Mouse (Mus musculus) lung, embryonic 14.5 days (tissue): ENCODE measurements around the gene Gm44790. TPM values are rescaled to one million over a fixed set of nuclear protein-coding genes. Genes with fewer than 3 reads are reported as not detected.

Source experiments
- ATAC-seq: fragments of 200-750 bp; cut with Nextera tagmentation; 2 replicates; pipeline ENCODE4 v1.8.0; 2017; ENCODE audit warnings: mild to moderate bottlenecking, moderate TSS enrichment, moderate library complexity; ENCODE audit not compliant: insufficient read depth
- DNase-seq: peaks from one replicate; pipeline ENCODE4 v3.0.0-alpha.2; 2015
- H3K27ac ChIP-seq: fragments of 300-500 bp; sonication (generic); 2 replicates; pipeline ENCODE4 v1.5.1; 2014; ENCODE audit warnings: low read depth, mild to moderate bottlenecking, moderate library complexity
- H3K27me3 ChIP-seq: fragments of 300-500 bp; sonication (generic); 2 replicates; pipeline ENCODE4 v1.6.1; 2014; ENCODE audit warnings: low read length, control low read depth; ENCODE audit not compliant: insufficient read depth
- H3K36me3 ChIP-seq: fragments of 300-500 bp; sonication (generic); 2 replicates; pipeline ENCODE4 v1.6.1; 2014; ENCODE audit warnings: control low read depth; ENCODE audit not compliant: insufficient read depth
- H3K4me1 ChIP-seq: fragments of 300-500 bp; sonication (generic); 2 replicates; pipeline ENCODE4 v1.6.1; 2014; ENCODE audit warnings: antibody characterized with exemption, control low read depth; ENCODE audit not compliant: insufficient read depth
- H3K4me2 ChIP-seq: fragments of 300-500 bp; sonication (generic); 2 replicates; pipeline ENCODE4 v1.6.1; 2014; ENCODE audit warnings: mild to moderate bottlenecking
- H3K4me3 ChIP-seq: fragments of 300-500 bp; sonication (generic); 2 replicates; pipeline ENCODE4 v1.5.1; 2014; ENCODE audit warnings: low read depth, low read length
- H3K9ac ChIP-seq: fragments of 300-500 bp; sonication (generic); 2 replicates; pipeline ENCODE4 v1.6.1; 2014
- H3K9me3 ChIP-seq: fragments of 300-500 bp; sonication (generic); 2 replicates; pipeline ENCODE4 v1.6.1; 2016; ENCODE audit warnings: low read depth, low read length, control low read depth
- CTCF ChIP-seq: IDR thresholded peaks from 2 replicates; pipeline ENCODE4 v1.5.1; 2016; ENCODE audit warnings: antibody characterized with exemption, low read depth
- WGBS: fragments of 180-500 bp; shearing (Covaris S2); extraction: QIAGEN DNeasy Blood & Tissue Kit; methylation state at CpG from one replicate; pipeline ENCODE4 v1.1.7; 2014; 5-methylcytosine and 5-hydroxymethylcytosine counted together
- polyA plus RNA-seq: library from polyadenylated mRNA; unstranded; fragments of >200 nt; fragmentation: Nextera tagmentation; extraction: Ambion mirVana; gene quantifications from 2 replicates; pipeline ENCODE4 v1.2.1, GENCODE M21; 2014

Gene Gm44790
- polyA plus RNA-seq, 1 experiment from 2014 or later, result 0.72 TPM

GRCm38 (mm10) chr6:86494767-86495166, 68.3 kb downstream of the Gm44790 start:
- 0 out of 2 replicates have a peak, but pooled peaks cover 4% of the 10 kb centered on the region for H3K4me1 ChIP-seq
- H3K27ac ChIP-seq, result no peak overlapping the region
- no peak overlapping the region for H3K4me3 ChIP-seq
- DNase-seq, result no peak
- H3K36me3 ChIP-seq, result no peaks in the 10 kb centered on the region
- H3K4me2 ChIP-seq, result no peak overlapping the region
- peak; percentile 42 for TF ChIP-seq CTCF
- no peaks in the 10 kb centered on the region for H3K9me3 ChIP-seq
- no peaks in the 10 kb centered on the region for H3K27me3 ChIP-seq
- WGBS, result 88% methylated on average over 7 of the region's 7 CpGs
- H3K9ac ChIP-seq, result no peak overlapping the region
- ATAC-seq, result no peak

Other genes starting within 250 kb of the Gm44790 start
- gene Tgfa, start 231.4 kb upstream of the Gm44790 start, polyA plus RNA-seq, result 4.4 and 4.9 TPM in 2 replicates
- gene Fam136a, start 61.0 kb upstream of the Gm44790 start, polyA plus RNA-seq, result 129 and 130 TPM in 2 replicates
- gene Snrpg, start 55.4 kb upstream of the Gm44790 start, polyA plus RNA-seq, result 723 and 735 TPM in 2 replicates
- 83.5 and 88.1 TPM in 2 replicates for gene Pcyox1, start 29.5 kb upstream of the Gm44790 start, polyA plus RNA-seq
- 208 and 219 TPM in 2 replicates for gene Tia1, start 22.4 kb upstream of the Gm44790 start, polyA plus RNA-seq
- 22.2 and 24.3 TPM in 2 replicates for gene C87436, start 11.7 kb downstream of the Gm44790 start, polyA plus RNA-seq
- gene Pcbp1, start 99.7 kb downstream of the Gm44790 start, polyA plus RNA-seq, result 552 and 588 TPM in 2 replicates
- gene Asprv1, start 201.5 kb downstream of the Gm44790 start, polyA plus RNA-seq, result 0.42 and 0.60 TPM in 2 replicates
- gene Mxd1, start 242.5 kb downstream of the Gm44790 start, polyA plus RNA-seq, result 11.2 and 11.3 TPM in 2 replicates